ENCODE assay signal across 7 mouse cellular contexts in genomic region chr7:100227158-100227875, GRCm38 (mm10). TPM values are rescaled to one million over a fixed set of nuclear protein-coding genes. Genes with fewer than 3 reads are reported as not detected.
DNase-seq lines count a peak whose midpoint lies in the region; ATAC-seq lines count a peak whose summit lies in the region.

Gene Pgm2l1, plus strand, starts transcription at chr7:100227394.

- no peaks in the 10 kb centered on the region for H3K9me3 ChIP-seq in embryonic facial prominence, embryonic 12.5 days
- no peaks in the 10 kb centered on the region for H3K9me3 ChIP-seq in limb, embryonic 11.5 days (ENCODE audit: control insufficient read depth, low read length)
- H3K9me3 ChIP-seq in midbrain, embryonic 14.5 days (ENCODE audit: control insufficient read depth, low read length) = no peaks in the 10 kb centered on the region

- peak; percentile 97 for ATAC-seq in embryonic facial prominence, embryonic 12.5 days (ENCODE audit: insufficient number of reproducible peaks, insufficient read depth, low FRiP score, low TSS enrichment)
- ATAC-seq in limb, embryonic 11.5 days (ENCODE audit: insufficient number of reproducible peaks, low FRiP score, low TSS enrichment, low read depth) = peak; percentile 98
- peak; percentile 96 for ATAC-seq in midbrain, embryonic 14.5 days (ENCODE audit: low FRiP score, low TSS enrichment)

- WGBS in embryonic facial prominence, embryonic 12.5 days = under 1% methylated on average over 72 of the region's 72 CpGs
- WGBS in limb, embryonic 11.5 days = under 1% methylated on average over 56 of the region's 72 CpGs
- under 1% methylated on average over 72 of the region's 72 CpGs for WGBS in midbrain, embryonic 14.5 days

- peaks cover 6% of the 10 kb centered on the region; the same call in 1 of the 2 replicates for H3K4me1 ChIP-seq in embryonic facial prominence, embryonic 12.5 days
- no peaks in the 10 kb centered on the region for H3K4me1 ChIP-seq in limb, embryonic 11.5 days (ENCODE audit: control insufficient read depth, insufficient read depth, low read length)
- H3K4me1 ChIP-seq in midbrain, embryonic 14.5 days (ENCODE audit: control insufficient read depth, insufficient read depth, low read length) = peaks cover 15% of the 10 kb centered on the region

- H3K27ac ChIP-seq in embryonic facial prominence, embryonic 12.5 days = peak within 1 kb of the TSS; percentile 83
- peak within 1 kb of the TSS; percentile 37 for H3K27ac ChIP-seq in limb, embryonic 11.5 days (replicated peaks; ENCODE audit: low read depth, low read length)
- peak within 1 kb of the TSS; percentile 92 for H3K27ac ChIP-seq in midbrain, embryonic 14.5 days (replicated peaks; ENCODE audit: low read depth, low read length)

- peak within 1 kb of the TSS; percentile 58 for H3K4me3 ChIP-seq in embryonic facial prominence, embryonic 12.5 days
- peak within 1 kb of the TSS; percentile 85 for H3K4me3 ChIP-seq in limb, embryonic 11.5 days (ENCODE audit: low read depth, low read length)
- H3K4me3 ChIP-seq in midbrain, embryonic 14.5 days (replicated peaks; ENCODE audit: low read depth, low read length) = peak within 1 kb of the TSS; percentile 89

- peak within 1 kb of the TSS; percentile 68 for H3K4me2 ChIP-seq in embryonic facial prominence, embryonic 12.5 days (replicated peaks)
- H3K4me2 ChIP-seq in limb, embryonic 11.5 days (ENCODE audit: low read depth, severe bottlenecking) = peak within 1 kb of the TSS; percentile 97
- H3K4me2 ChIP-seq in midbrain, embryonic 14.5 days (ENCODE audit: low read length) = peak within 1 kb of the TSS; percentile 75

- no peaks in the 10 kb centered on the region for H3K27me3 ChIP-seq in embryonic facial prominence, embryonic 12.5 days
- no peaks in the 10 kb centered on the region for H3K27me3 ChIP-seq in limb, embryonic 11.5 days (ENCODE audit: control insufficient read depth, insufficient read depth, low read length)
- H3K27me3 ChIP-seq in midbrain, embryonic 14.5 days (ENCODE audit: control insufficient read depth, insufficient read depth, low read length) = no peaks in the 10 kb centered on the region

- DNase-seq in adrenal gland, postnatal 25 days = peak; percentile 96
- peak; percentile 100 for DNase-seq in heart, adult 11 months
- peak; percentile 99 for DNase-seq in kidney, adult 18-20 months
- DNase-seq in limb, embryonic 11.5 days (ENCODE audit: low spot score) = peak; percentile 98
- peak; percentile 98 for DNase-seq in midbrain, embryonic 14.5 days
- peak; percentile 94 to 97 for DNase-seq in spleen, adult 18-20 months

- H3K9ac ChIP-seq in embryonic facial prominence, embryonic 12.5 days = peak within 1 kb of the TSS; percentile 52
- peak within 1 kb of the TSS; percentile 77 for H3K9ac ChIP-seq in limb, embryonic 11.5 days (ENCODE audit: low read length)
- H3K9ac ChIP-seq in midbrain, embryonic 14.5 days (replicated peaks; ENCODE audit: low read length) = peak within 1 kb of the TSS; percentile 90

- H3K36me3 ChIP-seq in embryonic facial prominence, embryonic 12.5 days = no peaks in the 10 kb centered on the region
- H3K36me3 ChIP-seq in limb, embryonic 11.5 days (ENCODE audit: control insufficient read depth, insufficient read depth, low read length) = no peaks in the 10 kb centered on the region
- no peaks in the 10 kb centered on the region for H3K36me3 ChIP-seq in midbrain, embryonic 14.5 days (ENCODE audit: control insufficient read depth, insufficient read depth, low read length)

RNA-seq across cellular contexts. Expression of gene Pgm2l1, which starts in this region (rescaled TPM):
- 8.3 and 12.8 TPM in 2 replicates for total RNA-seq in adrenal gland, postnatal 25 days (2021)
- 5.0 and 6.8 TPM in 2 replicates for polyA plus RNA-seq in embryonic facial prominence, embryonic 12.5 days (2016; fragmentation: Nextera tagmentation; extraction: Ambion mirVana)
- polyA plus RNA-seq in limb, embryonic 11.5 days (2014; fragmentation: Nextera tagmentation; extraction: Ambion mirVana) = 4.5 and 4.6 TPM in 2 replicates
- 30.3 and 38.3 TPM in 2 replicates for polyA plus RNA-seq in midbrain, embryonic 14.5 days (2014; fragmentation: Nextera tagmentation; extraction: Ambion mirVana)

Comparison
In these comparisons a context has a peak if more than half of its experiments do, and no peak if none do; other contexts are left out.
1. Peak in every context shown above with its lines: DNase-seq, ATAC-seq, H3K4me3 ChIP-seq and H3K27ac ChIP-seq.
2. H3K27ac ChIP-seq: peak in every context shown above with its lines; median percentile 92 in midbrain, embryonic 14.5 days; 83 in embryonic facial prominence, embryonic 12.5 days; 37 in limb, embryonic 11.5 days.